In genomic region chrX:103183536-103183935, GRCm38 (mm10) we compare ENCODE assay signal across 10 mouse cellular contexts. TPM values are rescaled to one million over a fixed set of nuclear protein-coding genes. Genes with fewer than 3 reads are reported as not detected.
DNase-seq lines count a peak whose midpoint lies in the region; ATAC-seq and TF ChIP-seq lines count a peak whose summit lies in the region.
"Had no signal": no experiment of that assay in that cellular context is flagged by ENCODE, and none has a peak within 500 bp of the region (broad histone marks: within the 10 kb centered on the region; RNA-seq: fewer than 3 reads in every experiment).

No protein-coding gene starts in this region.

- intact Hi-C loops in gastrocnemius, adult 2 months (cut with DNase I): no loop called here
- intact Hi-C loops in gastrocnemius, postnatal 14 days (cut with DNase I; ENCODE audit: low total_unique reads): no loop called here

- H3K4me1 ChIP-seq in midbrain, embryonic 13.5 days (replicated peaks): no peaks in the 10 kb centered on the region
- no peaks in the 10 kb centered on the region for H3K4me1 ChIP-seq in midbrain, embryonic 10.5 days

- DNase-seq in gastrocnemius, adult 2 months: no peak
- no peak for DNase-seq in gastrocnemius, postnatal 14 days
- DNase-seq in midbrain, embryonic 10.5 days (ENCODE audit: low spot score): no peak
- peak; percentile 34 for DNase-seq in embryo, embryonic 11 days
- DNase-seq in retina, embryonic 14.5 days (ENCODE audit: low spot score): peak; percentile 54
- DNase-seq in thymus, postnatal 14 days: no peak
- DNase-seq in thymus, postnatal 36 days: no peak
- DNase-seq: layer of hippocampus, adult 9-11 months had no signal

- ATAC-seq in midbrain, embryonic 13.5 days: no peak

- no peak overlapping the region for H3K27ac ChIP-seq in gastrocnemius, adult 2 months
- no peak overlapping the region for H3K27ac ChIP-seq in midbrain, embryonic 13.5 days
- H3K27ac ChIP-seq in midbrain, embryonic 10.5 days (replicated peaks): no peak overlapping the region

- H3K9ac ChIP-seq in midbrain, embryonic 13.5 days (replicated peaks): no peak overlapping the region

- peak overlapping the region; percentile 38 for H3K4me2 ChIP-seq in midbrain, embryonic 13.5 days (replicated peaks)

- H3K9me3 ChIP-seq in midbrain, embryonic 13.5 days: no peaks in the 10 kb centered on the region
- H3K9me3 ChIP-seq in midbrain, embryonic 10.5 days (replicated peaks): no peaks in the 10 kb centered on the region
- H3K9me3 ChIP-seq: G1E had no signal

- H3K36me3 ChIP-seq in midbrain, embryonic 13.5 days: no peaks in the 10 kb centered on the region
- no peaks in the 10 kb centered on the region for H3K36me3 ChIP-seq in midbrain, embryonic 10.5 days
- H3K36me3 ChIP-seq: G1E had no signal

- no peak overlapping the region for H3K4me3 ChIP-seq in gastrocnemius, adult 2 months
- 0 out of 2 replicates have a peak overlapping the region, but pooled peaks have one; percentile 3 for H3K4me3 ChIP-seq in midbrain, embryonic 13.5 days (replicated peaks)
- no peak overlapping the region for H3K4me3 ChIP-seq in midbrain, embryonic 10.5 days

- peaks cover 38% of the 10 kb centered on the region for H3K27me3 ChIP-seq in midbrain, embryonic 13.5 days
- H3K27me3 ChIP-seq in midbrain, embryonic 10.5 days (ENCODE audit: low read depth, poor library complexity, severe bottlenecking): peaks cover 87% of the 10 kb centered on the region

- peak; percentile 21; the same call in 1 of the 2 replicates for TF ChIP-seq CTCF in gastrocnemius, adult 2 months (IDR thresholded peaks at IDR 0.05)

RNA-seq across cellular contexts. Expression of gene Nap1l2, which starts 2.9 kb away (rescaled TPM):
- total RNA-seq in gastrocnemius, adult 2 months (2021): not detected
- not detected for total RNA-seq in gastrocnemius, postnatal 14 days (2021)
- polyA plus RNA-seq in midbrain, embryonic 13.5 days (2015; fragmentation: Nextera tagmentation; extraction: Ambion mirVana): 62.5 and 71.8 TPM in 2 replicates
- polyA plus RNA-seq in midbrain, embryonic 10.5 days (2016; fragmentation: Nextera tagmentation; extraction: Ambion mirVana): 7.4 and 13.3 TPM in 2 replicates
- total RNA-seq: G1E had no signal
- polyA plus RNA-seq: G1E had no signal

Comparison
In these comparisons a context has a peak if more than half of its experiments do, and no peak if none do; other contexts are left out.
1. DNase-seq: peak in embryo, embryonic 11 days (single experiment) and retina, embryonic 14.5 days (single experiment); none in gastrocnemius, adult 2 months (single experiment), gastrocnemius, postnatal 14 days (single experiment), midbrain, embryonic 10.5 days (single experiment), thymus, postnatal 14 days (single experiment) and thymus, postnatal 36 days (0 of 2).